Mouse (Mus musculus) ES-Bruce4 (cell line): ENCODE measurements at regions not wholly inside any gene's neighbourhood (a gene's known extent, or its start where the extent isn't known, plus 50 kb on each side); places are given as distances from the start of the nearest gene placed in this dataset.

Experiments
- CTCF ChIP-seq: IDR thresholded peaks from one replicate; pipeline ENCODE4 v1.8.1; 2011; ENCODE audit warnings: low read depth, low read length
- EP300 ChIP-seq: IDR thresholded peaks from 2 replicates; pipeline ENCODE4 v1.6.1; 2011; ENCODE audit warnings: low read depth, low read length; ENCODE audit not compliant: insufficient read depth
- POLR2A ChIP-seq: IDR thresholded peaks from one replicate; pipeline ENCODE4 v1.8.1; 2011; ENCODE audit warnings: low read length; ENCODE audit not compliant: insufficient read depth

- TF ChIP-seq POLR2A, result no peak
- TF ChIP-seq CTCF, result no peak
- TF ChIP-seq EP300, result no peak
These were observed 449.3 kb downstream of the Gm9195 start for GRCm38 (mm10) chr14:72042112-72042880.
